Comparison of ENCODE assay signal across 7 mouse cellular contexts in genomic region chr14:24181811-24182506, GRCm38 (mm10).
DNase-seq lines count a peak whose midpoint lies in the region; ATAC-seq and TF ChIP-seq lines count a peak whose summit lies in the region.

No protein-coding gene starts in this region.

- H3K27ac ChIP-seq in hindbrain, postnatal 0 days, result peak overlapping the region; percentile 4

- H3K4me3 ChIP-seq in hindbrain, postnatal 0 days (ENCODE audit: low read length), result no peak overlapping the region

- no peaks in the 10 kb centered on the region for H3K27me3 ChIP-seq in hindbrain, postnatal 0 days (ENCODE audit: insufficient read depth, low read length)

- peak; percentile 76 for ATAC-seq in common myeloid progenitor, adult 5-6 weeks (replicated peaks; ENCODE audit: low read depth, poor library complexity, severe bottlenecking)
- ATAC-seq in hindbrain, postnatal 0 days, result peak; percentile 77
- peak; percentile 75 for ATAC-seq in megakaryocyte-erythroid progenitor cell, adult 5-6 weeks (replicated peaks; ENCODE audit: low FRiP score, low TSS enrichment, poor library complexity, severe bottlenecking)

- 22% methylated on average over 10 of the region's 10 CpGs for WGBS in hindbrain, postnatal 0 days

- peak; percentile 98 for TF ChIP-seq CTCF in hindbrain, postnatal 0 days (IDR thresholded peaks at IDR 0.05; ENCODE audit: low read depth)

- H3K9ac ChIP-seq in hindbrain, postnatal 0 days (replicated peaks; ENCODE audit: low read length), result no peak overlapping the region

- H3K4me1 ChIP-seq in hindbrain, postnatal 0 days (ENCODE audit: insufficient read depth, low read length), result no peaks in the 10 kb centered on the region

- no peaks in the 10 kb centered on the region for H3K9me3 ChIP-seq in hindbrain, postnatal 0 days (ENCODE audit: low read length)

- 0 out of 2 replicates have a peak, but pooled peaks cover 3% of the 10 kb centered on the region for H3K36me3 ChIP-seq in hindbrain, postnatal 0 days (ENCODE audit: insufficient read depth, low read length)

- DNase-seq in adrenal gland, postnatal 10 days, result peak; percentile 80
- peak; percentile 69 for DNase-seq in gastrocnemius, adult 18-20 months (ENCODE audit: low spot score)
- DNase-seq in hindbrain, postnatal 0 days (ENCODE audit: low spot score), result peak; percentile 91
- DNase-seq in left cerebral cortex, adult 11 months (ENCODE audit: low spot score), result peak; percentile 69
- peak; percentile 62 for DNase-seq in skeletal muscle tissue, adult 2 months (ENCODE audit: low read depth, low spot score)

- no peak overlapping the region for H3K4me2 ChIP-seq in hindbrain, postnatal 0 days (ENCODE audit: low read depth, low read length)
